Mouse (Mus musculus) neural tube, embryonic 10.5 days (tissue): ENCODE results near the gene Kcnk5.
A peak's percentile ranks its signal among the peaks of the same experiment; 100 is the strongest.

Source experiments
- DNase-seq: peaks from one replicate; pipeline ENCODE4 v3.0.0-alpha.2; 2017; ENCODE audit warnings: low spot score; ENCODE audit errors: extremely low spot score

The Kcnk5 gene

DNA sequence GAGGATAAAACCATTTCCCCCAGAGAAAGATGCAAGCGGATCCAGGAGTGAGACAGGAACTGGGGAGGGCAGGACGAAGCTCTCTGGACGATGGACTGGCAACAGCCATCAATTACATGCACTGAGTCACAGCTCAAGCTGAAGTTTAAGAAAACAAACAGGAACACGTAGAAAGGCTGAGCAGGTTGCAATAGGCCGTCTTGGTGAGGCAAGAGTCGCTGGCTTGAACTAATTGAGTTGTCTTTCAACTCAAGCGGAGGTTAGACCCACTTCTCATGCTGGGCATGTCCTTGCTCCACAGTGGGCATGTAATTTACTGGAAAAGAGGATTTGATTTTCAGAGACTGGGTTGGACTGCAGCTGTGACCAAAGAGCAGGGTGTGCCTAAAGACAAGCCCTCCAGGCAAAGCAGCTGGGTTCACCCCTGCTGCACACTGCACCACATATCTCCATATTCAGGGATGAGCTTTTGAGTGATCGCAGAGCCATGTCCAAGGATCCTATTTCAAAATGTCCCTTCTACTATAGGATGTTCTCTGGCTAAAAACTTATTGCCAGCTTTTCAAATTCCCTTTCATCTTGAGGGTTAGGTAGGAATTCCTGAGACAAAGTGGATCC lies 19.6 kb upstream of the Kcnk5 start:
- no peak for DNase-seq

DNA sequence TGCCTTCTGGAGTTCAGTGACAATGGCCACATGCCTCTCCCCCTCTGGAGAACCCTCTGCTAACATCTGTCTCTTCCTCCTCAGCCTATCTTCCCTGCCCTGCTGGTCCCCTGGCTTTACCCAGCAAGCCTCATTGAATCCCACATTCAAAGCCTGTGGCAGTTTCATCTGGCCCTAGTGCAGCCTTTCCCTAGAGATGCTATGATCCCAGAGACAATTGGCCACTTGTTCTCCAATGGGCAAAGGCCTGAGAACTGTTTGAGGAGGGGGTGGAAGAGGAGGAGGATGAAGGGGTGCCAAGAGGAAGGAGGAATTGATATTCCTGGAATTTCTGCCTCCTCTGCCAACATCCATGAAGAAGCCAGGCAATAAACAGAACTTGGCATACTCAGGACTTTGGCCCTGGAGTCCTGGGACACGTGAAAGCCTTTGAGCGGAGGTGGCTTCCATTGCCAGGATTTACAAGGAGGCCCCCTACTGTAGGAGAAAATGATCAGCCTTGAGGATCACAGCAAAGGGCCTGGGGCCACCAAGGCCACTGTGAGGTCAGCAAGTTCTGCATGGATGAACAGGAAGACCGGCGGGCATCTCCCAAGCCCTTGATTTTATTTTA lies 11.6 kb upstream of the Kcnk5 start:
- DNase-seq, result no peak

DNA sequence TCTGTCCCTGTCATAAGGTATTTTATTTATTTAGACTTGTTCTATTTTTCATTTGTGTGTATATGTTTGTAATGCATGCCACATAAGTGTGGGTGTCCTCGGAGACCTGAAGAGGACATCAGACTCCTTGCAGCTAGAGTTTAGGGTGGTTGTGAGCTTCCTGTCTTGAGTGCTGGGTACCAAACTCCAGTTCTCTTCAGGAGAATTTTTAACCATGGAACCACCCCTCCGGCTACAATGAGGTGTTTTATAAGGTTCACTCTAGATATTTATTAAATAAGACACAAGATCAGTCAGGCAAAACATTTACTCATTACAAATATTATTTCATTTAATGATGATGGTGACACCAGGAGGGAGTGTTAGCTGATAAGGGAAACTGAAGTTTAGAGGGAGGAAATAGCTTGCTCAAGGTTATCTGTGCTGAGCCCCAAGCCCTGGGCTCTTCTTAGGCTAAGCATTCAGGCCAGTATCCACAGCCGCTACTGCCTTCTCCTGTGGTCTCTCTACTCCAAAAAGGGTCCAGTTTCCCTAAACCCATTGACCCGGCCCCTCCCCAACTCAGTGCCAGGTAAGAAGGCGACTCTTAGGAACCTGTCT lies 9.6 kb upstream of the Kcnk5 start:
- DNase-seq, result no peak

DNA sequence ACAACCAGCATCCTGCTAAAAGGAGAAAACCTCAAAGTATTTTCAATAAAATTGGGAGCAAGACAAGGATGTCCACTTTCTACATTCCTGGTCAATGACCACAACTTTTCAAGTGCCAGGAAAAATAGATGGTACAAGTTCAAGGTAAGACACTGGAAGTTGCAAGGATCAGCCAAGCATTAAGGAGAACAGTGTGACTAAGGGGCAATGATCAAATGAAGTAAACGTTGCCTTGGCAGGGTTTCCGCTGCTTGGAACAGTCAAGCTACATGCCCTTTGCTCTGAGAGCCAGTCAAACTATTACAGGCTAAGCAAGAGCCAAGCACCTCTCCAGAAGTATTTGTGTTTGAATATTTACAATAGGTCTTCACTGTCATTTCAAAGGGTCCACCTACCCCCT lies 8.1 kb upstream of the Kcnk5 start:
- no peak for DNase-seq

DNA sequence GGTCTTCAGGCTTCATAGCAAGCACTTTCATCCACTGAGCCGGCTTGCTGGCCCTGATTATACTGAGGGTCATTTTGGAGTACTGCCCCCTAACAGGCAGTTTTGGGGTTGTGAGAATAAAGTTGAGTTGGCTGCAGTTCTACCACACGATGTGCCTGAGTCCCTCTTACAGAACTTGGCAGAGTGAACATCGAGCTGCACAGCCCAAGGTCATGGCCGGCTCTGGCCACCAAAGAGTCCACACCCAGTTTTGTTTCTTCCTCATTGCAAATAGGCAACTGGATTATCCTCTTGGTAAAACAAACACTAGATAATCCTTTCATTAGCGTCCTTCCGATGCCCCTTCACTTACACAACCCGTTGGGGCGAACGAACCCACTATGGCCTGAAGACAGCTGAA lies 3.8 kb upstream of the Kcnk5 start:
- no peak for DNase-seq

DNA sequence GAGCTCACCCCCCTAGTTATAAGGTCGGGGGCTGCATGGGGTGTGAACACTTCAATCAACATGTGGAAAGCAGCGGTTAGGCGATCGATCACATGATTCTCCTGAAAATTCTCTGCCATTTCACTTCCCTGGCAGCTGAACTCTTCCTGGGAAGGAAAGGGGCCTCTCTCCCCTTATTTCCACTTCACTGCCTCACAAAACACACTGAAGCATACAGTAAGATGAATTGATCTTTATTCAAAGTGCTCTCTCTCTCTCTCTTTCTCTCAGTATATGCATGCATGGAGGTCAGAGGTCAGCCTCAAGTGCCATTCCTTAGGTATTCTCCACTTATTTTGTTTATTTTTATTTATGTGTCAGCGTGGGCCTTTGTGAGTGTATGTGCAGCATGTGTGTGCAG lies 2.1 kb upstream of the Kcnk5 start:
- no peak for DNase-seq

DNA sequence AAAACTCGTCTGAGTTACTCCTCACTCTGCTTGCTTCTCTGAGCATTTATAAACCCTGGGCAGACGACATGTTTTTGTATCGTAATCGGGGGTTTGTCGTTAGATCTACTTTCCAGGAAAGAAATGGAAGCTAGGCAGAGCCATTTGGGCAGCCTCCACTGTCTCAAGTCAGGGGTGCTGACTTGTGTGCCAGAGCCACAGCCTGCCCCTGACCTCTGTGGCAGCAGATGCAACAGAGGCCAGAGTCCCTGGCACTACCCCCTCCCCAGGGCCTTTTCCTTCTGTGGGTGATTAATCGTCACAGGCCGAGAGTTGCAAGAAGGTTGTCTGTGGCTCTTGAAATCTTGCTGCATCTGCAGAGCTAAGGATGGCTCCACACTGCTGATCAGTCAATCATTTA lies 987 bp upstream of the Kcnk5 start:
- no peak for DNase-seq

DNA sequence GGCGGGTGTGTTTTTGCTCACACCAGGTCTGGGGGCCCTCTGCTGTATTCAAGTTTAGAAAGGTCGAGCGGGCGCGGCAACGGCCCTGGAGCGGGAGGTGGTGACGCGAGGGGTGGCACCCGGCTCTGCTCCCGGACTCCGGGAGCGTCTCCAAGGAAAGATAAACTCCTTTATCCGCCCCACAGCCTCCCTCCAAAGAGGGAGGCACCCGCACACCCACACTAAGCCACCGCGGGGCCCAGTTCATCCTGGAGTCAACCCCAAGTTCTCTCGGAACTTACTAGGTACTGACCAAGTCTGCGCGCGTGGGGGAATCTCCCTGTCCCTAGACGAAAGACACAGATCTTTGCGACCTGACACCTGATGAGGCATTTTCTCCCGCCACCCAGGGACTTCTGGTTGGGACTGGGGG lies 852 bp downstream of the Kcnk5 start:
- peak; percentile 58 for DNase-seq

DNA sequence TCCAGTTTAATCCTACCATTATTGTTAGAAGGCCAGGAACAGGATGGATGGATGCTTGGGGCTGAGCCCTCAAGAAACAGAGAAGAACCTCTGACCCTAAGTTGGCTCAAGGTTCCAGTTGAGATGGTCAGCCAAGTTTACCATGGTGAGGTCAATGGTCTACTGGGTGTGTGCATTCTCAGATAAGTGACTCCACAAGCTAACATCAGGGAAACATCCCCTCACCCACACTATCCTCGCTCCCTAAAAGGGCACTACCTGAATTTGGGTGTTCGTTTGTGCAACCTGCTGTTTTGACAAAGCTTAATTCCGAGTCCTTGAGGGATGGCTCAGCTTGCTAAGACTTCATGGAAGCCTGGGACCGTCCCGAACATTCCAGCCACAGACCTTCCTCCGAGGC lies 1.3 kb downstream of the Kcnk5 start:
- no peak for DNase-seq

DNA sequence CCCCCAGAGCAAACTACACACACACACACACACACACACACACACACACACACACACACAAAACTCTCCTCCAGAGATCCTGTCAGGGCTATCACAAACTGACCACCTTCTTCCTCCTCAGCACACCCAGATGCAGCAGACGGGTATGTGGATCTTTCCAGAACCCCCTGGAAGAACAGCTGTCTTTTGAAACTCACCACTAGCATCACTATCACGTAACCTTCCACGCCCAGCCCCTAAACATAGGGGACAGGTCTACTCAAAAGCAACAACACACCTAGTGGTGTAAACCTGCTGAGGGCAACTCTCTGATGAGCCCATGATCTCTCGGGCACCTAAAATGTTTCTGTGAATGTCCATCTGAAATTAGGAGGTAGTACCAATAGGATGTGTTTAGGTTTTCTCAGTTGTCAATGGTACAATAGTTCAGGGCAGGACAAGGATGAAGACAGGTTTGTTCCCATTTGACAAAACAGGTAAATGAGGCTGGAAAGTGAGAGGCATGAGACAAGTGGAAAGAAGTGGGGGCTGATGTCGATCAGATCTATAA lies 1.8 kb downstream of the Kcnk5 start:
- DNase-seq, result no peak

DNA sequence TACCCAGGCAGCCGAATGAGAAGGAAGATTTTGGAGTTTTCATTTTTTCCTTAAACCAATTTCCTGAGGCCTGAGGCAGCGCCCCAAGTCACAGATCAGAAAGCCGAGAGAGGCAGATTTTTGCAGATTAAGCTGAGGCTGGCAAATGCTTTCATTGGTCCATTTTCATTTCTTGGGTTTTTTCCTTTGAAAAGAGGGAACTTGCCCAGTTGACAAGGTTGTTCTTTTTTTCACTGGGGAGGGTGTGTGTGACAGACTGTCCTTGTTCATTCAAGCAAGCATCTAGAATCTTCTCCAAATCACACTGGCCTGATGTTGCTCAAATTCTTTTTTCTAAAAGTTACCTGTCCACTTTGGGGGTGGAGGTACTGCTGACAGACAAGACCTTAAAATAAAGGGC lies 2.5 kb downstream of the Kcnk5 start:
- no peak for DNase-seq

DNA sequence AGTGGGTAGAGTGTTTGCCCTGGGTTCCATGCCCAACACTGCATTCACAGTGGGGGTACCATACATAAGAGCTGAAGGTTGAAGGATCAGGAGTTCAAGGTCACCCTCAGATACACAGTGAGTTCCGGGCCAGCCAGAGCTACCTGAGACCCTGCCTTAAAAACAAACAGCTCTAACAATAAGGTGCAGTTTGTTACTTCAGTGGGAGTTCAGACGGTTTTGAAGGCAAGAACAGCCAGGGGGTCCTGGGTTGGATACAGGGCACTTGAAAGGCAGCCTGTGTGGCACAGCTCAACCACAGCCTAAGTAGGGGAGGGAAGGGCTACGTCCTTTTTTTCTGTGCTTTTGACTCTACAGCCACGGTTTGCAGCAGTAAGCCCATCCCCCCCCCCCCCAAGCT lies 3.0 kb downstream of the Kcnk5 start:
- no peak for DNase-seq

DNA sequence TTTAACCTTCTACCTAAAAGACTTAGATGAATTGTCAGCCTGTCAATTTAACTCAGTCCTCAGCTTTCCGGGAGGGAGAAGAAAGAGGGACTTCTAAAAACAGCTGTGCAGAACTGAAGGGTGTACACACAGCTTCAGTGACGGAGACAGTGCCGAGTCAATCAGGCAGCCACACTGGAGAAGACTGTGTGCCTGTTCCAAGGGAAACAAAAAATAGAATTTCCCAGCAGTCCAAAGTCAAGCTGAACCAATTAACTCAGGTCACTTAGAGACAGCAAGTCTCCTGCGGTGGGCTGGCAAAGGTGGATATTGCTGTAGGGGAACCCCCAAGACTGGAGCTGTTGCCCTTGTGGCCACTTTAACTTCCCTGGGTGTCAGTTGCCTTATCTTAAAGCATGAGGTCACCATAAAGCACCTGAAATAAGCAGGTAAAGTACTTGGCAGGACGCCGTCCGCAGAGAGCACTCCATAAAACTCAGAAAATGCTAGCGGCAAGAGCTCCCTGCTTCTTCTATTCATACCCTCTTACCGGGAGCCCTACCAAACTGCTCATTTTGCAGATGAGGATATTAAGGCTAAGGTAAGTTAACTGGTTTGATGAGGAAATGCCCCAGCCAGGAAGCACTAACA lies 4.0 kb downstream of the Kcnk5 start:
- DNase-seq, result no peak

DNA sequence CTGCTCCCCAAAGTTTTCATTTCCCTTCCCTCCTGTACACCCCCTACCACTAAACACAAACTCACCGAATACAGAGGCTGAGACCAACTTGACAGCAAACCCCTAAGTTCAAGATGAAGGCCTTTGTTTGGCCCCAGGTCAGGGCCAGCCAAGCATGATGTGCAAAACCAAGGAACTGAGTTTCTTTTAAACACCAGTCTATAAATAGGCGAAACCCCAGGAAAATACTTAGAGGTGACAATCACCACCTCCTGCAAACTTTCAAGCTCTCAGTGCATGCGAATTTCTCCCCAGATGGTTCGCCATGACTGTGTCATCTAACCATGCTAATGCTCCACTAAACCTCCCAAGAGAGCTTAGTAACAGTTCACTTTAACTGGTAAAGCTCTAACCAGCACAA lies 5.9 kb downstream of the Kcnk5 start:
- no peak for DNase-seq

DNA sequence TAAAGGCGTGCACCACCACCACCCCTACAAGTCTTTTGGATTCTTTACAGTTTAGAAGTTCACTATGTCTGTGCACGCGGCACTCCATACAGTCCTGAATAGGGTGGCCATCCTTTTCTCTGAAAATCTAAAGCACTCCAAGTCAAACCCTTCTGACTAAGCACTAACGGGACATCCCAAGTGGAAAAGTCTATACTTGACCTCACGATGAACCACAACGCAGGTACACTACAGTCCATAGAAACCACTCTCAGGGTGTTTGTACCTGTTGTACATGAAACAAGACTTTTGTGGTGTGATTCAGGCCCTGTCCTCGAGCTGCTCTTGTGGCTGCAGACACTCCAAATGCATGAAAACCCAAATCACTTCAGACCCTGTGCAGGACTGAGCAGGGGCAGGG lies 6.5 kb downstream of the Kcnk5 start:
- no peak for DNase-seq

DNA sequence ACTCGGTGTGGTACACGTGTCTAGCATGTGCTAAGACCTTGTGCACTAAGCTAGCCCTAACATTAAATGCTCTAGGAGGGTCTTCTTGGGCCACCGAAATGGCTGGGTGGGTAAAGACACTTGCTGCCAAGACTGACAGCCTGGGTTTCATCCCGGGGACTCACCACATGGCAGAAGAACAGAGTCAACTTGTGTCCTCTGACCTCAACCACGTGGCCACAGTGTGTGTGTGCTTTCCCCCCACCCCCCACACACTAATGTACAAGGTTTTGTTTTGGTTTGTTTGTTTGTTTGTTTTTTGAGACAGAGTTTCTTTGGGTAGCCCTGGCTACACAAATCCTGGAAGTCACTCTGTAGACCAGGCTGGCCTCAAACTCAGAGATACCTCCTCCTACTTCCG lies 6.9 kb downstream of the Kcnk5 start:
- no peak for DNase-seq

DNA sequence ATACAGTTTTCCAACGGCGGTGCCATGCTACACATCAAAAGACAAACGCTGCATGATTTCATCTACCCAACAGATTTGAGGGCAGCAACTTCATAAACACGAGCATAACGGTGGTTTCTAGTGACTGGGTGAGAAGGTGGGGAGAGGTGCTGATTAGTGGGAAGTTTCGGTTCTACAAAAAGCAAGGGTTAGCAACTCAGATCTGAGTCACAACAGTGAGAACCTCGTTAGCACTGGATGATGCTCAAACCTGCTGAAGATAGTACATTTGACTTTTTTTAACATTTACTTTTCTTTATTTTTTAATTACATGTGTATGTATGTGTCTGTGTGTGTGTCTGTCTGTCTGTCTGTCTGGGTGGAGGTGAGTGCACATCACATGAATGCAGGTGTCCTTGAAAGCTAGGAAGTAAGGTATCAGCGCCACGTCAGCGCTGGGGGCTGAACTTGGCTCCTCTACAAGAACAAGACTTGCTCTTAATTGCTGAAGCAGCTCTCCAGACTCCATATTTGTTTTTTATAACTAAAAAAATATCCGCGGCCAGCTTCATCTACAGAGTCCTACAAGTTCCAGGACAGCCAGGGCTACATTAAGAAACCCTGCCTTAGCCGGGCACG lies 7.6 kb downstream of the Kcnk5 start:
- DNase-seq, result no peak

DNA sequence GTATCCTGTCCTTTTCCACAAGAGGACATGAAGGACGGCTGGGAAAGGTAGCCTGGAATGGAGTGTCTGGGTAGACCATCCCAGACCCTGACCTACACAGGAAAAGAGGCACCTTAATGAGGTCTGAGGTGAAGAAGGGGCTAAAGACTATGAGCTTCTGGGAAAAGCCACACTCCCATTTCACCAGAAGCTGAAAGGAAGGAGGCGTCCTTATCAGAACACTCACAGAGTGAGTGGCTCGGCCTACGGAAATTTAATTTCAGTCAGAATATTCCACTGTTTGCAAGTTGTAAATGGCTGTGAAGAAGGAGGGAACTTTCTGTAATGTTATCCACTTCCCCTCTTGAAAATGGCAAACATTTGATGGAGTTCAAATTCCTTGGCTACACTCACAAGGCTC lies 8.7 kb downstream of the Kcnk5 start:
- no peak for DNase-seq

DNA sequence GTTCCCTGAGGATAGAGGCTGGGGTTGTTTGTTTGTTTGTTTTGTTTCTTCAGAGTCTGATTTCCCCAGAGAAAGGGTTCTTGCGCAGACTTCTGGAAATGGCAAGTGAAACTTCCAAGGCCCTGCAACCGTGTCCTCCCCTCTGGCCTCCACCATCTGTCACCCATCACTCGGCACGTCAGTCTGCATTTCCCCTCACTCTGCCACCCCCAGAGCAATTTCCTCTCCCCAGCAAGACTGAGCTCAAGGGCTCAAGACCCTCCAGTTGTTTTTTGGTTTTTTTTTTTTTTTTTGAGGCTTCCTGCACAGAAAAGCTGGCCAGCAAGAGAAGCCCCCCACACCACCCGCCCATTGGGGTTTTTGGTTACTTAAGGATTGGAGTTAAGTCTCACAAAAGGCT lies 9.1 kb downstream of the Kcnk5 start:
- no peak for DNase-seq

DNA sequence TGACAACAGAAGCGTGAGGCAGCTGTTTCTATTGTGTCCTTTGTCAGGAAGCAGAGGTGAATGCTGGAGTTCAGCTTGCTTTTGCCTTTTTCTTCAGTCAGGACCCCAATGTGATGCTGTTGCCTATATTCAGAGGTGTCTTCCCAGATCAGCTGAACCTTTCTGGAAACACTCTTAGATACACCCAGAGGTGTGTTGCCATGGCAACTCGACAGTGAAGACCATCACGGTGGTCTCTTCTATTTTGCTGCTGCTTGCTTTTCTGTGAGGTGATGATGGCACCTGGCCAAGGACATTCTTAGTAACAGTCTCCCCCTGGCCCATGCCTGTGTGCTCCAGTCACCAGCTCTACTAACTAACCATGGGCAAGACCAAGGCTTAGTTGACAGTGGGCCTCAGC lies 9.8 kb downstream of the Kcnk5 start:
- no peak for DNase-seq

DNA sequence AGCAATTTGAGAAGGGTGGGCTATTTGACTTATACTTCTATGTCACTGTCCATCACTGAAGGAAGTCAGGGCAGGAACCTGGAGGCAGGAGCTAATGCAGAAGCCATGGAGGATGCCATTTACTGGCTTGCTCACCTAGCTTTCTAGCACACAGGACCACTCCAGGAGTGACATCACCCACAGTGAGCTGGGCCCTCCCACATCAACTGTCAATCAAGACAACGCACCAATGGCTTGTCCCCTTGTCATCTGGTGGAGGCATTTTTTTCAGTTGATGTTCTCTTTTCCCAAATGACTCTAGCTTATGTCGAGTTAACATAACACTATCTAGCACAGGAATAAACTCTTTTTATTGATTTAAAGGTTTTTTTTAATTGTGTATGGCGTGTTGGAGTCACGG lies 12.4 kb downstream of the Kcnk5 start:
- no peak for DNase-seq

DNA sequence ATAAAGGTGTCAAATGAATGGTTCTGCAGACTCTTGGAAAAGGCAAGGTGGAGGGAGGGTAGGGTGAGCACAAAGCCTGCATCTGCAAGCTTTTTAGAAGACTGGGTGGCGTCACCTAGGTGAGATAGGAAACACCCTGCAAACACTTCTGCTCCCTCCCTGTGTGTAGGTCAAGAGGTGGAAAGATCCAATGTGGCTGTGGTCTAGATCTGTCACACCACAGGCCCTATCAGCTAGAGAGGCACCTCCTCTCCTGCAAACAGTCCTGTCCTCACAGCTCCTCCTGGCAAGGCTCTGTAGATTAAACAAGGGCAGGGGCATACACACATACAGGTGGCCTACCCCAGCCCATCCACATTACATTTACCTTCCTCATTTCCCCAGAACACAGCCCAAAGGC lies 13.1 kb downstream of the Kcnk5 start:
- no peak for DNase-seq
